Mouse (Mus musculus) MEL (cell line): Measurements from ENCODE around the gene Trak1.

ENCODE experiments used
- CHD1 ChIP-seq: IDR thresholded peaks from 2 replicates; pipeline ENCODE4 v1.6.1; 2012; ENCODE audit warnings: low read depth, mild to moderate bottlenecking, inconsistent platforms, low read length, improper control_type of control experiment
- CTCF ChIP-seq, 3 experiments: IDR thresholded peaks in 2 of 3; conservative IDR thresholded peaks in 1 of 3; 2 replicates each; pipeline ENCODE4 v1.5.1; 2011 to 2012; ENCODE audit warnings: low read length in 3 of 3, low read depth in 2 of 3, mild to moderate bottlenecking in 2 of 3, improper control_type of control experiment in 1 of 3, inconsistent platforms in 1 of 3, mixed read lengths in 1 of 3, moderate library complexity in 1 of 3; ENCODE audit not compliant: control insufficient read depth in 1 of 3, insufficient read depth in 1 of 3, poor library complexity in 1 of 3, severe bottlenecking in 1 of 3
- EP300 ChIP-seq, 2 experiments: IDR thresholded peaks; 2 replicates each; pipeline ENCODE4 v1.6.1; 2011; ENCODE audit warnings: improper control_type of control experiment in 2 of 2, low read length in 2 of 2, low read depth in 1 of 2, mild to moderate bottlenecking in 1 of 2
- ETS1 ChIP-seq: IDR thresholded peaks from 2 replicates; pipeline ENCODE4 v1.6.1; 2012; ENCODE audit warnings: low read depth, mild to moderate bottlenecking, inconsistent platforms, low read length, improper control_type of control experiment, moderate library complexity
- MAFK ChIP-seq: IDR thresholded peaks from 2 replicates; pipeline ENCODE4 v1.6.1; 2011; ENCODE audit warnings: low read depth, mild to moderate bottlenecking, low read length, improper control_type of control experiment, borderline replicate concordance
- POLR2A ChIP-seq, 2 experiments: IDR thresholded peaks; 2 replicates each; pipeline ENCODE4 v1.6.1; 2011 to 2012; ENCODE audit warnings: low read length in 2 of 2, mild to moderate bottlenecking in 2 of 2, control low read depth in 1 of 2, improper control_type of control experiment in 1 of 2, low read depth in 1 of 2, moderate library complexity in 1 of 2; ENCODE audit not compliant: control insufficient read depth in 1 of 2, insufficient read depth in 1 of 2, poor library complexity in 1 of 2
- POLR2AphosphoS2 ChIP-seq: IDR thresholded peaks from 2 replicates; pipeline ENCODE4 v1.6.1; 2011; ENCODE audit warnings: low read length, improper control_type of control experiment
- ZC3H11A ChIP-seq: IDR thresholded peaks from 2 replicates; pipeline ENCODE4 v1.6.1; 2012; ENCODE audit warnings: low read depth, mild to moderate bottlenecking, inconsistent platforms, low read length, improper control_type of control experiment

DNA sequence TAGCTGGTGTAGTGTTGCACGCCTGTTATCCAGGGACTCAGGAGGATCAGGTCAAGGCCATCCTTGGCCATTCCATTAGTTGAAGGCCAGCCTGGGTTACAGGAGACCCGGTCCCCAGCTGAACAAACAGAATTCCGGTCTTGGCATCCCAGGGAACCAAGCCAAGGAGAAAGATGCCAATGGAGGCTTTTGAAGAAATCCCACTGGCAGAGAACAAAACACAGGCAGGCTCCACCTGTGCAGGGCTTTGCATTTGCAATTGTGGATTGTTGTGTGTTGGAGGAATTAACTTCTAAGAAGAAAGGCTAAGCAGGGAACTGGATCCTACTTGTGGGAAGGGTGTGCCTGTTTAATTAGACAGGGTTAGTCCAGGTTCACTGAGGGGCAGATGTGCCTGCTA, 47.0 kb downstream of the Trak1 start:
- no peak for TF ChIP-seq MAFK
- no peak for TF ChIP-seq CTCF (IDR thresholded peaks at IDR 0.05 in 2 of 3, conservative IDR thresholded peaks at IDR 0.05 in 1 of 3; ENCODE audit: control insufficient read depth in 1 of 3, insufficient read depth in 1 of 3, low read depth in 2 of 3, low read length in 3 of 3, poor library complexity in 1 of 3, severe bottlenecking in 1 of 3)
- TF ChIP-seq ZC3H11A: no peak
- TF ChIP-seq EP300 (IDR thresholded peaks at IDR 0.05; ENCODE audit: low read depth in 1 of 2, low read length in 2 of 2): no peak
- no peak for TF ChIP-seq POLR2A (IDR thresholded peaks at IDR 0.05; ENCODE audit: control insufficient read depth in 1 of 2, insufficient read depth in 1 of 2, low read depth in 1 of 2, low read length in 2 of 2, poor library complexity in 1 of 2)
- no peak for TF ChIP-seq ETS1
- TF ChIP-seq CHD1: no peak
- TF ChIP-seq POLR2AphosphoS2: no peak
